ENCODE assay signal across 8 mouse cellular contexts in genomic region chr15:93002002-93002904, GRCm38 (mm10).
A peak's percentile ranks its signal among the peaks of the same experiment; 100 is the strongest.
DNase-seq lines count a peak whose midpoint lies in the region; ATAC-seq and TF ChIP-seq lines count a peak whose summit lies in the region.

No protein-coding gene starts in this region.

- H3K9ac ChIP-seq in kidney, embryonic 15.5 days: no peak overlapping the region
- no peak overlapping the region for H3K9ac ChIP-seq in stomach, embryonic 14.5 days (replicated peaks; ENCODE audit: low read depth, low read length)

- WGBS in kidney, embryonic 15.5 days: 24% methylated on average over 25 of the region's 25 CpGs
- WGBS in stomach, embryonic 14.5 days: 23% methylated on average over 25 of the region's 25 CpGs

- H3K4me2 ChIP-seq in kidney, embryonic 15.5 days: peak overlapping the region; percentile 59
- peak overlapping the region; percentile 44 for H3K4me2 ChIP-seq in stomach, embryonic 14.5 days (replicated peaks; ENCODE audit: low read depth, low read length)

- peaks cover 23% of the 10 kb centered on the region for H3K4me1 ChIP-seq in kidney, embryonic 15.5 days
- H3K4me1 ChIP-seq in stomach, embryonic 14.5 days (ENCODE audit: control insufficient read depth, insufficient read depth, low read length): peaks cover 12% of the 10 kb centered on the region; the same call in 1 of the 2 replicates

- H3K27me3 ChIP-seq in kidney, embryonic 15.5 days: no peaks in the 10 kb centered on the region
- H3K27me3 ChIP-seq in stomach, embryonic 14.5 days (ENCODE audit: control insufficient read depth, insufficient read depth, low read length): no peaks in the 10 kb centered on the region

- ATAC-seq in frontal cortex, adult (ENCODE audit: low TSS enrichment): no peak
- peak; percentile 38 for ATAC-seq in kidney, embryonic 15.5 days (replicated peaks; ENCODE audit: low FRiP score)
- ATAC-seq in stomach, embryonic 14.5 days (ENCODE audit: insufficient number of reproducible peaks, insufficient read depth, low FRiP score, low read depth): peak; percentile 35; the same call in 1 of the 2 replicates

- peak overlapping the region; percentile 30 for H3K4me3 ChIP-seq in kidney, embryonic 15.5 days (replicated peaks)
- peak overlapping the region; percentile 18; the same call in 1 of the 2 replicates for H3K4me3 ChIP-seq in stomach, embryonic 14.5 days (ENCODE audit: low read depth, low read length)

- no peak overlapping the region for H3K27ac ChIP-seq in kidney, embryonic 15.5 days
- no peak overlapping the region for H3K27ac ChIP-seq in stomach, embryonic 14.5 days (ENCODE audit: low read length)

- no peak for TF ChIP-seq POLR2A in brain, embryonic 14.5 days (IDR thresholded peaks at IDR 0.05; ENCODE audit: borderline replicate concordance, extremely low read depth, insufficient read depth, insufficient read length, poor library complexity, severe bottlenecking)

- H3K36me3 ChIP-seq in kidney, embryonic 15.5 days: no peaks in the 10 kb centered on the region
- H3K36me3 ChIP-seq in stomach, embryonic 14.5 days (ENCODE audit: control insufficient read depth, insufficient read depth, low read length): no peaks in the 10 kb centered on the region

- TF ChIP-seq CTCF in brain, embryonic 14.5 days (IDR thresholded peaks at IDR 0.05; ENCODE audit: borderline replicate concordance, extremely low read depth, insufficient read depth, insufficient read length): no peak

- no peaks in the 10 kb centered on the region for H3K9me3 ChIP-seq in kidney, embryonic 15.5 days (replicated peaks)
- H3K9me3 ChIP-seq in stomach, embryonic 14.5 days (ENCODE audit: control insufficient read depth, low read depth, low read length): no peaks in the 10 kb centered on the region

- peak; percentile 63 to 64 for DNase-seq in frontal cortex, postnatal 10 days (ENCODE audit: low spot score in 2 of 2)
- DNase-seq in brain, embryonic 14.5 days (ENCODE audit: low read depth): peak; percentile 89
- DNase-seq in heart, adult 8-10 months (ENCODE audit: low spot score): peak; percentile 9
- DNase-seq in lung, postnatal 14 days: peak; percentile 21
- DNase-seq in thymus, postnatal 0 days (ENCODE audit: low spot score): no peak
